Mouse (Mus musculus): ENCODE data around the gene Ang4.

- no peak for TF ChIP-seq CTCF (conservative IDR thresholded peaks at IDR 0.05; ENCODE audit: low read length)
- no peak for TF ChIP-seq NANOG (IDR thresholded peaks at IDR 0.05; ENCODE audit: borderline replicate concordance, low read length)
These were observed 34.0 kb downstream of the Ang4 start for GRCm38 (mm10) chr14:51739150-51739993.

Measured in E14TG2a.4 (cell line).